Mouse (Mus musculus) stomach, postnatal 0 days (tissue): ENCODE data around the gene Epb41l1.

Experiments used
- CTCF ChIP-seq: IDR thresholded peaks from 2 replicates; pipeline ENCODE4 v1.5.1; 2016; ENCODE audit warnings: antibody characterized with exemption, low read depth, mild to moderate bottlenecking, moderate library complexity
- EP300 ChIP-seq: optimal IDR thresholded peaks from 2 replicates; pipeline ENCODE3; 2016; ENCODE audit warnings: antibody characterized with exemption

DNA sequence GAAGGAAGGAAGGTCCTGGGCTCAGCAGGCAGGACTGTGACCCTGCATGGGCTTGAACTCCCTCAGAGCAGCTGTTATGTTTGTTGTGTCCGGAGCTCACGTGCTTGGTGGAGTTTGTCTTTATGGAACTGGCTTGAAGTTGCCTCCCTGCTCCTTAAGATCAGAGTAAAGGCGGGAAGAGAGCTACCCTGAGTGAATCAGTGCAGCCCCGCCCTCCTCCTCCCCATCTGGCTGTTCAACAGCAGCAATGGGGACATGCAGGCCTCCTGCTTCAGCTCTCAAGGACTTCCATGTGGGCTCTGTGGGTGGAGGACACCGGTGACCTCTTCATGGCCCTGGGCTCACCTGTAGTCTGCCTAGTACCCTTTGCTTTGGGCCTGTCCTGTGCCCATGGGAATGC, 71.1 kb downstream of the Epb41l1 start:
- TF ChIP-seq EP300, result no peak
- TF ChIP-seq CTCF, result no peak
